Mouse (Mus musculus) G1E (cell line): ENCODE measurements at regions not wholly inside any gene's neighbourhood (a gene's known extent, or its start where the extent isn't known, plus 50 kb on each side); places are given as distances from the start of the nearest gene placed in this dataset.

ENCODE experiments used
- ATAC-seq: 2 replicates; pipeline ENCODE4 v1.8.0; 2016; ENCODE audit warnings: mild to moderate bottlenecking; ENCODE audit not compliant: insufficient number of reproducible peaks, poor library complexity, low FRiP score, severe bottlenecking; ENCODE audit errors: extremely low read depth
- DNase-seq: peaks from one replicate; pipeline ENCODE4 v3.0.0; 2012; ENCODE audit warnings: low spot score
- H3K27me3 ChIP-seq: 2 replicates; pipeline ENCODE4 v1.6.1; 2012; ENCODE audit warnings: mild to moderate bottlenecking, low read length, inconsistent platforms; ENCODE audit not compliant: insufficient read depth
- H3K36me3 ChIP-seq: replicated peaks from 2 replicates; pipeline ENCODE3; 2012; ENCODE audit warnings: mild to moderate bottlenecking, inconsistent platforms
- H3K4me1 ChIP-seq: 2 replicates; pipeline ENCODE4 v1.6.1; 2012; ENCODE audit warnings: low read depth, low read length, inconsistent platforms, mixed read lengths; ENCODE audit not compliant: insufficient read depth
- H3K4me3 ChIP-seq: 2 replicates; pipeline ENCODE4 v1.5.1; 2012; ENCODE audit warnings: low read depth, mild to moderate bottlenecking, inconsistent platforms, low read length, moderate library complexity, mixed read lengths
- H3K9me3 ChIP-seq: replicated peaks from 2 replicates; pipeline ENCODE4 v1.6.1; 2012; ENCODE audit warnings: inconsistent platforms
- CTCF ChIP-seq: IDR thresholded peaks from 2 replicates; pipeline ENCODE4 v1.5.1; 2012; ENCODE audit warnings: low read depth, low read length, inconsistent platforms, mixed read lengths
- GATA1 ChIP-seq: IDR thresholded peaks from 2 replicates; pipeline ENCODE4 v1.6.1; 2012; ENCODE audit warnings: borderline replicate concordance, low read length, inconsistent platforms, mixed read lengths
- GATA2 ChIP-seq: IDR thresholded peaks from 2 replicates; pipeline ENCODE4 v1.6.1; 2012; ENCODE audit warnings: low read depth, low read length, inconsistent platforms, borderline replicate concordance
- POLR2AphosphoS5 ChIP-seq: IDR thresholded peaks from 2 replicates; pipeline ENCODE4 v1.6.1; 2012; ENCODE audit warnings: low read depth, low read length, inconsistent platforms; ENCODE audit not compliant: insufficient replicate concordance
- TAL1 ChIP-seq: conservative IDR thresholded peaks from 2 replicates; pipeline ENCODE4 v1.6.1; 2012; ENCODE audit warnings: low read depth, low read length, inconsistent platforms, mixed read lengths

- Histone ChIP-seq H3K36me3 (no peaks in the 10 kb centered on the region), H3K9me3 (peaks cover 9% of the 10 kb centered on the region), H3K4me1 (no peaks in the 10 kb centered on the region), H3K4me3 (no peak overlapping the region), H3K27me3 (no peaks in the 10 kb centered on the region)
- TF ChIP-seq GATA2 (no peak), TAL1 (no peak), POLR2AphosphoS5 (no peak), GATA1 (no peak), CTCF (no peak)
- DNase-seq (no peak), ATAC-seq (no peak)
Observed at GRCm38 (mm10) chr7:124455659-124456058, 473.0 kb downstream of the Hs3st4 start.

DNA sequence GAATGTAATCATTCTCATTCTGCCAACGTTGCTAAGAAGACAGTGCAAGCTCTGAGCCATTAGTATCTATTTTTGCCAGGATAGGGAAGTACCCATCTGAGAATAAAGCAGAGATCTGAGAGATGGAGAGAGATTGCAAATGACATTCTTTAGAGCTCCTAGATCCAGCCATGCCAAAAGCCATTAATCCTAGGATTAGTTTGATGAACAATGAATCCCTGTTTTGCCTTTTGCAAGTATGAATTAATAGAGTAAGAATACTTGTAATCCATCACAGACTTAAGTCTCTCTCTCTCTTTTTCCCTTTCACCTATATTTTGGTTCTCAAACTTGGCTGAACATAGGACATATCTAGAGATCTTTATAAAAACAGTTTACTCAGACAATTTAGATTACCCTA is 504.7 kb downstream of the Hs3st4 start:
- no peaks in the 10 kb centered on the region for H3K36me3 ChIP-seq
- TF ChIP-seq CTCF, result no peak
- TF ChIP-seq POLR2AphosphoS5, result no peak
- TF ChIP-seq TAL1, result no peak
- no peak for TF ChIP-seq GATA1
- TF ChIP-seq GATA2, result no peak
- DNase-seq, result no peak
- peaks cover 31% of the 10 kb centered on the region for H3K9me3 ChIP-seq
- no peaks in the 10 kb centered on the region for H3K4me1 ChIP-seq
- no peak for ATAC-seq
- H3K27me3 ChIP-seq, result no peaks in the 10 kb centered on the region
- H3K4me3 ChIP-seq, result no peak overlapping the region

- H3K36me3 ChIP-seq, result no peaks in the 10 kb centered on the region
- DNase-seq (no peak), ATAC-seq (no peak)
- peaks cover 38% of the 10 kb centered on the region for H3K9me3 ChIP-seq
- no peaks in the 10 kb centered on the region for H3K27me3 ChIP-seq
- no peak overlapping the region for H3K4me3 ChIP-seq
- no peak for TF ChIP-seq GATA1
- no peak for TF ChIP-seq TAL1
- TF ChIP-seq POLR2AphosphoS5, result no peak
- TF ChIP-seq CTCF, result no peak
- no peak for TF ChIP-seq GATA2
- no peaks in the 10 kb centered on the region for H3K4me1 ChIP-seq
Observed at GRCm38 (mm10) chr7:124491109-124491793, 508.6 kb downstream of the Hs3st4 start.

DNA sequence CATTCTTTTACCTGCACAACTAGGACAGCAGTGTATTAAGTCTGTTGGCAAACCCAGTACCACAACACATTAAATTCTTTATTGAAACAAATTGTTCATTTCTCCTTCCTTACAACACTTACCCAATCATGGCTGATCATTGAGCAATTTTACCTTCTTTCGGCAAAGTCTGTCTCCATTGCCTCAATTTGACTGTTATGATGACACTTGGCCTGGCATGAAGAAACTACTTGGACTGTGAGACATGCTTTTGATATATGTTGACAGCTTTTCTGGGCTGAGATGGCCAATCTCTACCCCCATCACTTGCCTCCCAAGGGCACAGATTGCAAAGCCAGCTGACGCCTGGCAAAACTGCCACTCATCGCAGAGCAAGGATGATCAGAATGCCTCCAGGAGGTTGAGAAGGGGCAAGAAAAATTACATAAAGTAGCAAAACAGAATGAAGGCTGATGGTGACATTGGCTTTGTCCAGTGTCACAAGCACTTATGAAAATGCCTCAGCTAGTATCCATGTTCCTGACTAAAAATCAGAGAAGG is 509.3 kb downstream of the Hs3st4 start:
- peaks cover 38% of the 10 kb centered on the region for H3K9me3 ChIP-seq
- H3K36me3 ChIP-seq, result no peaks in the 10 kb centered on the region
- no peak for ATAC-seq
- no peak for DNase-seq
- no peaks in the 10 kb centered on the region for H3K27me3 ChIP-seq
- H3K4me1 ChIP-seq, result no peaks in the 10 kb centered on the region
- no peak for TF ChIP-seq GATA2
- TF ChIP-seq TAL1, result no peak
- no peak for TF ChIP-seq CTCF
- no peak for TF ChIP-seq GATA1
- TF ChIP-seq POLR2AphosphoS5, result no peak
- no peak overlapping the region for H3K4me3 ChIP-seq

- H3K9me3 ChIP-seq, result peaks cover 11% of the 10 kb centered on the region
- ATAC-seq (no peak), DNase-seq (no peak)
- H3K4me3 ChIP-seq, result no peak overlapping the region
- H3K27me3 ChIP-seq, result no peaks in the 10 kb centered on the region
- H3K36me3 ChIP-seq, result no peaks in the 10 kb centered on the region
- TF ChIP-seq CTCF (no peak), POLR2AphosphoS5 (no peak), TAL1 (no peak), GATA2 (no peak), GATA1 (no peak)
- H3K4me1 ChIP-seq, result no peaks in the 10 kb centered on the region
Observed at GRCm38 (mm10) chr7:124500636-124501035, 518.0 kb downstream of the Hs3st4 start.

DNA sequence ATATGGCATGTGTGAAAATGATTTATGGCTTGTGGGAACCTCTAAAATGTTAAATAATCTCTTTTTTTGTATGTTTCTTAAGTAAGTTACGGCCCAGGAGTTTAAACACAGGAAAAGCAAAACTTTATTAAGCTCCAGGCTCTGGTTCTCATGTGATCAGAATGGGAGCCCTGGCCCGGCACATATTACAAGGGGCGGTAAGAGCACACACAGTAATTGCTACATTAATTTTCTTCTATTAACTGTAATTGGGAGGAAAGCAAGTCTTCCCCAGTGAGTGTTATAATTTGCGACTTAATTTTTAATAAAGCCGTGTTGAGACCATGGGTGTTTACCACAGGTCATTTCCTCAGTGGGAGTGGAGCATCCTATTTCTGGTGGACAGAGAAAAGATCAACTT is 520.1 kb downstream of the Hs3st4 start:
- Histone ChIP-seq H3K4me1 (no peaks in the 10 kb centered on the region), H3K9me3 (peaks cover 11% of the 10 kb centered on the region), H3K27me3 (no peaks in the 10 kb centered on the region), H3K4me3 (no peak overlapping the region), H3K36me3 (no peaks in the 10 kb centered on the region)
- DNase-seq (no peak), ATAC-seq (no peak)
- TF ChIP-seq CTCF (no peak), GATA2 (no peak), GATA1 (no peak)
